Mouse (Mus musculus): ENCODE results near the gene Gipc2.

Gipc2 gene

GRCm38 (mm10) chr3:152064166-152064565, 101.9 kb downstream of the Gipc2 start:
- no peak for DNase-seq

DNA sequence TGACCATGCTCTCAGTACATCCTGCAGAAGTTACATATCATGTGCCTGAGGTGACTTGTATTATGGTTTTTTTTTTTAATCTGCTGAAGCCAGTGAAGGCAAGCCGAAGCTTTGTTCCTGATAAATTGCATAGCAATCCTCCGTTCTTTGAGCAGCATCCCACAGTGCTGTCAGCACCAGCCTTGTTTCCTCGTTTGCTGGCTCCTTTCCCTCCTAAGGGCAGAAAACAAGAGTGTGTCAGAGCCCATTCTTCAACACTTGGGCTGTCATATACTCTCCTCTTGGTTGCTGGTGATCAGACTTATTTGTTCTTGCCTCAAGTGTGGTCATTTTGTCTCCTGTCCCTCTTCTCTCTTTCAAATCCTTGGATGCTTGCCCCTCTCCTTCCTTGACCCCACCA, 103.2 kb downstream of the Gipc2 start:
- DNase-seq, result no peak

DNA sequence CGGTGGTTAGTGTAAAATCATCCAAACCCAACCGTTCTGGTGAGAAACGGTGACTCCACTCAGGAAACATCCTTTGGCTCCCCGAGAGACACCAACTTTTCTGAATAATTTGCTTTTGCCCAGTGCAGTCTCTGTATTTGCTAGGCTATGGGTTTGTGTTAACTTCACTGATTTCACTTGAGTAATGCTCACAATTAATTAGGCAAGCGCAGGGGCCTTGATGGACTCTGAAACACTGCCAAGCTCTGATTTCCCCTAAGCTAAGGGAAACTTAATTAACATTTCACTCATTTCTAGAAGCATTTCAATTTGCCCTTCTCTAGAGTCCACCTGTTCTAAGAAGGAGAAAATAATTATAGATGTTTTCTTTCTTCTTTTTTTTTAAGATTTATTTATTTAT, 104.9 kb downstream of the Gipc2 start:
- DNase-seq, result no peak

- DNase-seq, result no peak
These were observed 107.8 kb downstream of the Gipc2 start for GRCm38 (mm10) chr3:152058235-152058634.

GRCm38 (mm10) chr3:152054260-152054659, 111.8 kb downstream of the Gipc2 start:
- no peak for DNase-seq

GRCm38 (mm10) chr3:152051959-152052358, 114.1 kb downstream of the Gipc2 start:
- no peak for DNase-seq

GRCm38 (mm10) chr3:152047914-152048313, 118.1 kb downstream of the Gipc2 start:
- no peak for DNase-seq

DNA sequence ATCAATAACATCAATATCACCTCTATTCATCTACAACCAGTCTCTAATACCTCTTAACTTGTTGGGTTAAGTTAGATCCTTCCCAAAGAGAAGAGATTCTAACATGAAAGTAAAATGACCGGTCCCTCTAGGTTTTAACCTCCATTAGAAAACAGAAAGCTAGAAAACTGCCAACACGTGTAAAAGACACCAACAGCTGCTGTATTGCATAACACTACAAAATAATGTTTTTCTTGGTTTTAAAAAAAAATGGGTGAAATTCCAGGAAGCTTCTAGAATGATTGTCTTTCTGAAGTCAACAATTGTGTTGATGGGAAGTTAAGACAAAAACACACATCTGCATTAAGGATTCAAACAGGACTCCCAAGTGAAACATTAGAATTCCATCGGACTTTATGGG, 119.1 kb downstream of the Gipc2 start:
- DNase-seq, result no peak
